Mouse (Mus musculus) cerebellum, adult 11 months (tissue): ENCODE measurements around the gene Gm13288.
"Not testable (repeated sequence)": the region's sequence is repeated elsewhere in the genome, so short reads cannot be mapped to it uniquely, and the experiment has no call there.

Experiments
- DNase-seq: peaks from one replicate; pipeline ENCODE4 v3.0.0; 2022

The Gm13288 gene

DNA sequence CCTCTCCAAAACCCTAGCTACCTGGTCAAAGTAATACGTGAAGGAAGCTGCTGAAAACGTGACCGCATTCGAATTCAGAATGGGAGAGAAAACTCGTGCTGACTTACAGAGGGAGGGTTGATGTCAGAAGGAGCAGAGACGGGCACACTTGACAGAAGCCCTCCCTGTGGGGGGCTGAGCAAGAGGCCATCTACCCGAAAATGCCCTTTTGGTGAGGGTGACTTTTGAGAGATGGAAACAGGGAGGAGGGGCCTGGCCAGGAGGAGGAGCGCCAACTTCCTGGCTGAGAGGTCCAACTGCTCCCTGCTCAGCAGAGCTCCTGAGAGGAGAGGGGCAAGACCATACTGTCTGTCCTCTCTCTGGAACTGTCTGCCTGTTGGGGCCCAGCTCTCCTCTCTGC is at the start of gene Gm13288:
TSS of gene Gm13288 (plus strand) at position 301 of the 400 bp plus-strand sequence.
- DNase-seq, result not testable (repeated sequence)

GRCm38 (mm10) chr4:88756581-88757513 is 48.5 kb upstream of the Gm13288 start:
- DNase-seq, result not testable (repeated sequence)

GRCm38 (mm10) chr4:88757628-88758031 is 47.7 kb upstream of the Gm13288 start:
- peak; percentile 93 for DNase-seq

- DNase-seq, result peak; percentile 33
Observed at GRCm38 (mm10) chr4:88758751-88759150, 46.6 kb upstream of the Gm13288 start.

DNA sequence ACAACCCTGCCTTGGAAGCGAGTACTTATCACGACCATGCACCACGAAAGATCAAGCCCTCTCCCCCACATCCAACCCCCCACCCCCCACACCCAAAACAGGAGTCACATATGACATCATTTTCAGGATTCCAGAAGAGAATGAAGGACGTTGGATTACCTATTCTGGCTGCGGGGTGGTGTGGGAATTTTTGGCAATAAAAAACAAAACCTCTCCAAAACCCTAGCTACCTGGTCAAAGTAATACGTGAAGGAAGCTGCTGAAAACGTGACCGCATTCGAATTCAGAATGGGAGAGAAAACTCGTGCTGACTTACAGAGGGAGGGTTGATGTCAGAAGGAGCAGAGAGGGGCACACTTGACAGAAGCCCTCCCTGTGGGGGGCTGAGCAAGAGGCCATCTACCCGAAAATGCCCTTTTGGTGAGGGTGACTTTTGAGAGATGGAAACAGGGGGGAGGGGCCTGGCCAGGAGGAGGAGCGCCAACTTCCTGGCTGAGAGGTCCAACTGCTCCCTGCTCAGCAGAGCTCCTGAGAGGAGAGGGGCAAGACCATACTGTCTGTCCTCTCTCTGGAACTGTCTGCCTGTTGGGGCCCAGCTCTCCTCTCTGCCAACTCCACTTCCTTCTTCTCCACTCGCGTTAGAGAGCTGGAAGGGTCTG is 45.6 kb upstream of the Gm13288 start, which contains the start of gene Gm13283:
TSS of gene Gm13283 (plus strand) at position 510 of the 659 bp plus-strand sequence.
- peak; percentile 60 for DNase-seq

DNA sequence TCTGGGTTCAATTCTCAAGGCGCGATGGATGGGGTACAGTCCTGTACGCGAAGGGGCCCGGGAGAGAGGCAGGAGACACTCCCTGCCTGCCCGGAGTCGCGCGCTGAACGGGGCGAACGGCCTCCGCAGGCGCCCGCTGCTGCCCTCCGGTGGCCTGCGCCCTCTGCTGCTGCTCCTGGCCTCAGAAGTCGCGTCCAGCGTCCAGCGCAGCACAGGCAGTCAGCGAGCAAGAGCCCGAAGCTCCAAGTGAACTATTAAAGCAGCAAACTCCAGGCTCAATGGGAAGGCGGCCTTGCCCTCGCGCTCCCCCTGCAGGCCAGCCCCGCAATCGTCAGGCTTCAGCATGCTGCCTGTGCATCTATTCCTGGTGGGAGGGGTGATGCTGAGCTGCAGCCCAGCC is 44.9 kb upstream of the Gm13288 start:
- peak; percentile 66 for DNase-seq

DNA sequence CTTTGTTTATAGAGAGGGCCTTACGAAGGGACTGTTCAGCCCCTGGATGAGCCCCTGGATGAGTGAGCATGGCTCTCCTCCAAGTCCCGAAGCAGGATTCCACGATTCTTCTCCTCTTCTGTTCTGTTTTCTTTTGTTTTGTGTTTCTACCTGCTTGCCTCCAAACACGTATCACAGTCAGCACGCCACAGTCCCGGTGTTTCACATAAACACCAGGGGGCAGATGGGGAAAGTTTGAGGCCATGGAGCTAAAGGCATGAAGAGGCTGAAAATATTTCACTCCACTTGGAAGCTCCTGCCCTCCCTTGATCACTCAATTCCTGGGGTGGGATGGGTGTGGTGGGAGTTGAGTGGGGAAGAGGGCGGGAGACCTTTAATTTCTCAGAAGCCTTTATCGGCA is 43.6 kb upstream of the Gm13288 start:
- DNase-seq, result peak; percentile 78

- DNase-seq, result not testable (repeated sequence)
Observed at GRCm38 (mm10) chr4:88762341-88762740, 43.0 kb upstream of the Gm13288 start.

GRCm38 (mm10) chr4:88763384-88764018 is 41.8 kb upstream of the Gm13288 start:
- DNase-seq, result peak; percentile 42

- DNase-seq, result not testable (repeated sequence)
Observed at GRCm38 (mm10) chr4:88773534-88773933, 31.8 kb upstream of the Gm13288 start, which contains the start of gene Gm13290. TSS of gene Gm13290 (plus strand) at chr4:88773834.

DNA sequence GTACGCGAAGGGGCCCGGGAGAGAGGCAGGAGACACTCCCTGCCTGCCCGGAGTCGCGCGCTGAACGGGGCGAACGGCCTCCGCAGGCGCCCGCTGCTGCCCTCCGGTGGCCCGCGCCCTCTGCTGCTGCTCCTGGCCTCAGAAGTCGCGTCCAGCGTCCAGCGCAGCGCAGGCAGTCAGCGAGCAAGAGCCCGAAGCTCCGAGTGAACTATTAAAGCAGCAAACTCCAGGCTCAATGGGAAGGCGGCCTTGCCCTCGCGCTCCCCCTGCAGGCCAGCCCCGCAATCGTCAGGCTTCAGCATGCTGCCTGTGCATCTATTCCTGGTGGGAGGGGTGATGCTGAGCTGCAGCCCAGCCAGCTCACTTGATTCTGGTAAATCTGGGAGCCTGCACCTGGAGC is 28.7 kb upstream of the Gm13288 start, which contains the start of gene Gm13289:
TSS of gene Gm13289 (plus strand) at position 301 of the 400 bp plus-strand sequence.
- DNase-seq, result not testable (repeated sequence)

DNA sequence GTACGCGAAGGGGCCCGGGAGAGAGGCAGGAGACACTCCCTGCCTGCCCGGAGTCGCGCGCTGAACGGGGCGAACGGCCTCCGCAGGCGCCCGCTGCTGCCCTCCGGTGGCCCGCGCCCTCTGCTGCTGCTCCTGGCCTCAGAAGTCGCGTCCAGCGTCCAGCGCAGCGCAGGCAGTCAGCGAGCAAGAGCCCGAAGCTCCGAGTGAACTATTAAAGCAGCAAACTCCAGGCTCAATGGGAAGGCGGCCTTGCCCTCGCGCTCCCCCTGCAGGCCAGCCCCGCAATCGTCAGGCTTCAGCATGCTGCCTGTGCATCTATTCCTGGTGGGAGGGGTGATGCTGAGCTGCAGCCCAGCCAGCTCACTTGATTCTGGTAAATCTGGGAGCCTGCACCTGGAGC is 25.8 kb upstream of the Gm13288 start, which contains the start of gene Gm13272:
TSS of gene Gm13272 (plus strand) at position 301 of the 400 bp plus-strand sequence.
- not testable (repeated sequence) for DNase-seq

DNA sequence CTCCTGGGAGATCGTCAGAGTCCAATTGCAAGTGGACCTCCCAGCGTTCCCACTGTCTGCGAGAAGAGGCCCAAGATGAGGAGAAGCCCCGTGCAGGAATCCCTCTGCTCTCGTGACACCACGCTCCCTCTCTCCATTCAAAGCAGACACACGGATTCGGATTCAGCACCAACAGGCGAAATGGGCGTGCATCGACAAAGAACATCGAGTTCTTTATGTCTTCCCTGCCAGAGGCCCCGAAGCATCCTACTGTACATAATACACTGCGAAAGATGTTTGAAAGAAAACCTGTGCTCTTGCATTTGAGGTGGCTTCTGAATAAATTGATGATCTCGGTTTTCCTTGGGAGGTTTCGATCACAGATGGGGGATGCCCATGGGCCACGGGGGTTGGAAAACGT is 25.0 kb upstream of the Gm13288 start:
- not testable (repeated sequence) for DNase-seq

DNA sequence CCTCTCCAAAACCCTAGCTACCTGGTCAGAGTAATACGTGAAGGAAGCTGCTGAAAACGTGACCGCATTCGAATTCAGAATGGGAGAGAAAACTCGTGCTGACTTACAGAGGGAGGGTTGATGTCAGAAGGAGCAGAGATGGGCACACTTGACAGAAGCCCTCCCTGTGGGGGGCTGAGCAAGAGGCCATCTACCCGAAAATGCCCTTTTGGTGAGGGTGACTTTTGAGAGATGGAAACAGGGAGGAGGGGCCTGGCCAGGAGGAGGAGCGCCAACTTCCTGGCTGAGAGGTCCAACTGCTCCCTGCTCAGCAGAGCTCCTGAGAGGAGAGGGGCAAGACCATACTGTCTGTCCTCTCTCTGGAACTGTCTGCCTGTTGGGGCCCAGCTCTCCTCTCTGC is 23.5 kb upstream of the Gm13288 start, which contains the start of gene Ifnz:
TSS of gene Ifnz (plus strand) at position 301 of the 400 bp plus-strand sequence.
- DNase-seq, result not testable (repeated sequence)

DNA sequence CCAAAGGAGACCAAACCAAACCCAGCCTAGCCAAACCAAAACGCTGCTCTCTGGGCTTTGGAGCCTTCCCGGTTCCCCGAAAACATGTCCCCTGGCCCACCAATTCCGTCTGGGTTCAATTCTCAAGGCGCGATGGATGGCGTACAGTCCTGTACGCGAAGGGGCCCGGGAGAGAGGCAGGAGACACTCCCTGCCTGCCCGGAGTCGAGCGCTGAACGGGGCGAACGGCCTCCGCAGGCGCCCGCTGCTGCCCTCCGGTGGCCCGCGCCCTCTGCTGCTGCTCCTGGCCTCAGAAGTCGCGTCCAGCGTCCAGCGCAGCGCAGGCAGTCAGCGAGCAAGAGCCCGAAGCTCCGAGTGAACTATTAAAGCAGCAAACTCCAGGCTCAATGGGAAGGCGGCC is 23.0 kb upstream of the Gm13288 start:
- DNase-seq, result not testable (repeated sequence)

DNA sequence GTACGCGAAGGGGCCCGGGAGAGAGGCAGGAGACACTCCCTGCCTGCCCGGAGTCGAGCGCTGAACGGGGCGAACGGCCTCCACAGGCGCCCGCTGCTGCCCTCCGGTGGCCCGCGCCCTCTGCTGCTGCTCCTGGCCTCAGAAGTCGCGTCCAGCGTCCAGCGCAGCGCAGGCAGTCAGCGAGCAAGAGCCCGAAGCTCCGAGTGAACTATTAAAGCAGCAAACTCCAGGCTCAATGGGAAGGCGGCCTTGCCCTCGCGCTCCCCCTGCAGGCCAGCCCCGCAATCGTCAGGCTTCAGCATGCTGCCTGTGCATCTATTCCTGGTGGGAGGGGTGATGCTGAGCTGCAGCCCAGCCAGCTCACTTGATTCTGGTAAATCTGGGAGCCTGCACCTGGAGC is 19.9 kb upstream of the Gm13288 start, which contains the start of gene Gm13276:
TSS of gene Gm13276 (plus strand) at position 301 of the 400 bp plus-strand sequence.
- DNase-seq, result not testable (repeated sequence)

- DNase-seq, result peak; percentile 61
Observed at GRCm38 (mm10) chr4:88788402-88788801, 16.9 kb upstream of the Gm13288 start, which contains the start of gene Gm13277. TSS of gene Gm13277 (plus strand) at chr4:88788632.

- not testable (repeated sequence) for DNase-seq
Observed at GRCm38 (mm10) chr4:88791250-88791649, 14.1 kb upstream of the Gm13288 start, which contains the start of gene Gm13278. TSS of gene Gm13278 (plus strand) at chr4:88791550.

DNA sequence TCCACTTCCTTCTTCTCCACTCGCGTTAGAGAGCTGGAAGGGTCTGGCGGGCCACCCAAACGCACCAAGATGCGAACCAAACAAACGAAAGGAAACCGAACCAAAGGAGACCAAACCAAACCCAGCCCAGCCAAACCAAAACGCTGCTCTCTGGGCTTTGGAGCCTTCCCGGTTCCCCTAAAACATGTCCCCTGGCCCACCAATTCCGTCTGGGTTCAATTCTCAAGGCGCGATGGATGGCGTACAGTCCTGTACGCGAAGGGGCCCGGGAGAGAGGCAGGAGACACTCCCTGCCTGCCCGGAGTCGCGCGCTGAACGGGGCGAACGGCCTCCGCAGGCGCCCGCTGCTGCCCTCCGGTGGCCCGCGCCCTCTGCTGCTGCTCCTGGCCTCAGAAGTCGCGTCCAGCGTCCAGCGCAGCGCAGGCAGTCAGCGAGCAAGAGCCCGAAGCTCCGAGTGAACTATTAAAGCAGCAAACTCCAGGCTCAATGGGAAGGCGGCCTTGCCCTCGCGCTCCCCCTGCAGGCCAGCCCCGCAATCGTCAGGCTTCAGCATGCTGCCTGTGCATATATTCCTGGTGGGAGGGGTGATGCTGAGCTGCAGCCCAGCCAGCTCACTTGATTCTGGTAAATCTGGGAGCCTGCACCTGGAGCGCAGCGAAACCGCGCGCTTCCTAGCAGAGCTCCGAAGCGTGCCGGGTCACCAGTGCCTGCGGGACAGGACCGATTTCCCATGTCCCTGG is 11.2 kb upstream of the Gm13288 start, which contains the start of gene Gm13275:
TSS of gene Gm13275 (plus strand) at position 552 of the 740 bp plus-strand sequence.
- DNase-seq, result peak; percentile 73

DNA sequence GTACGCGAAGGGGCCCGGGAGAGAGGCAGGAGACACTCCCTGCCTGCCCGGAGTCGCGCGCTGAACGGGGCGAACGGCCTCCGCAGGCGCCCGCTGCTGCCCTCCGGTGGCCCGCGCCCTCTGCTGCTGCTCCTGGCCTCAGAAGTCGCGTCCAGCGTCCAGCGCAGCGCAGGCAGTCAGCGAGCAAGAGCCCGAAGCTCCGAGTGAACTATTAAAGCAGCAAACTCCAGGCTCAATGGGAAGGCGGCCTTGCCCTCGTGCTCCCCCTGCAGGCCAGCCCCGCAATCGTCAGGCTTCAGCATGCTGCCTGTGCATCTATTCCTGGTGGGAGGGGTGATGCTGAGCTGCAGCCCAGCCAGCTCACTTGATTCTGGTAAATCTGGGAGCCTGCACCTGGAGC is 8.2 kb upstream of the Gm13288 start, which contains the start of gene Gm13279:
TSS of gene Gm13279 (plus strand) at position 301 of the 400 bp plus-strand sequence.
- DNase-seq, result not testable (repeated sequence)

- not testable (repeated sequence) for DNase-seq
Observed at GRCm38 (mm10) chr4:88799365-88799764, 6.0 kb upstream of the Gm13288 start, which contains the start of gene Gm13285. TSS of gene Gm13285 (plus strand) at chr4:88799665.
